Mouse (Mus musculus): ENCODE measurements around the gene Igf2bp1.

- no peak for TF ChIP-seq CTCF (conservative IDR thresholded peaks at IDR 0.05; ENCODE audit: low read length)
- TF ChIP-seq NANOG (IDR thresholded peaks at IDR 0.05; ENCODE audit: borderline replicate concordance, low read length): no peak
- TF ChIP-seq POU5F1 (IDR thresholded peaks at IDR 0.05; ENCODE audit: borderline replicate concordance, low read length): no peak
These were observed 17.2 kb downstream of the Igf2bp1 start for GRCm38 (mm10) chr11:95988533-95988932.

Measured in E14TG2a.4 (cell line).